1 mouse cellular context compared by ENCODE assay signal in genomic region chr8:123254099-123254885, GRCm38 (mm10).
A peak's percentile ranks its signal among the peaks of the same experiment; 100 is the strongest.
TF ChIP-seq lines count a peak whose summit lies in the region.

TSS of gene Zfp276 (plus strand) at chr8:123254195.
TSS of gene Vps9d1 (minus strand) at chr8:123254348.

TF ChIP-seq in MEL, 35 proteins besides CTCF, POLR2A, EP300 and RAD21 (continued from another document):
- TF ChIP-seq RCOR1 (IDR thresholded peaks at IDR 0.05; ENCODE audit: low read depth, low read length), result no peak
- TF ChIP-seq TCF12 (IDR thresholded peaks at IDR 0.05; ENCODE audit: low read depth, low read length), result peak; percentile 49
- no peak for TF ChIP-seq TBP (IDR thresholded peaks at IDR 0.05; ENCODE audit: low read depth, low read length)
- TF ChIP-seq SIN3A (IDR thresholded peaks at IDR 0.05; ENCODE audit: low read length), result peak; percentile 70; the same call in 1 of the 2 replicates
- no peak for TF ChIP-seq MEF2A (IDR thresholded peaks at IDR 0.05; ENCODE audit: extremely low read depth, insufficient replicate concordance, low read depth, low read length, poor library complexity, severe bottlenecking)
- TF ChIP-seq TAL1 (IDR thresholded peaks at IDR 0.05; ENCODE audit: low read length), result no peak
